Mouse (Mus musculus) liver, adult 2 months (tissue): ENCODE data around the gene Kcnc4. TPM values are rescaled to one million over a fixed set of nuclear protein-coding genes. Genes with fewer than 3 reads are reported as not detected.

ENCODE experiments used
- DNase-seq: peaks from one replicate; pipeline ENCODE4 v3.0.0-alpha.2; 2011; ENCODE audit warnings: low read depth, low spot score; ENCODE audit errors: extremely low read depth
- H3K27ac ChIP-seq: fragments of 200-500 bp; replicated peaks from 2 replicates; pipeline ENCODE4 v1.5.1; 2012; ENCODE audit warnings: low read depth, mild to moderate bottlenecking, control low read depth, inconsistent platforms, low read length; ENCODE audit not compliant: insufficient read depth
- H3K27me3 ChIP-seq: fragments of 200-500 bp; 2 replicates; pipeline ENCODE4 v1.6.1; 2012; ENCODE audit warnings: mild to moderate bottlenecking, moderate library complexity, low read length, inconsistent platforms; ENCODE audit not compliant: control insufficient read depth, insufficient read depth
- H3K36me3 ChIP-seq: fragments of 200-500 bp; 2 replicates; pipeline ENCODE4 v1.6.1; 2012; ENCODE audit warnings: low read length, inconsistent platforms; ENCODE audit not compliant: control insufficient read depth, insufficient read depth
- H3K4me1 ChIP-seq: fragments of 200-500 bp; 2 replicates; pipeline ENCODE4 v1.6.1; 2011; ENCODE audit warnings: low read length; ENCODE audit not compliant: control insufficient read depth, insufficient read depth
- H3K4me3 ChIP-seq: fragments of 200-500 bp; 2 replicates; pipeline ENCODE4 v1.5.1; 2011; ENCODE audit warnings: low read depth, mild to moderate bottlenecking, control low read depth, low read length, moderate library complexity; ENCODE audit not compliant: insufficient read depth
- H3K79me2 ChIP-seq: fragments of 200-500 bp; 2 replicates; pipeline ENCODE4 v1.6.1; 2012; ENCODE audit warnings: inconsistent platforms, mild to moderate bottlenecking, low read length, moderate library complexity; ENCODE audit not compliant: control insufficient read depth, insufficient read depth
- H3K9ac ChIP-seq: fragments of 200-500 bp; 2 replicates; pipeline ENCODE4 v1.6.1; 2012; ENCODE audit warnings: low read depth, mild to moderate bottlenecking, control low read depth, inconsistent platforms, low read length
- CTCF ChIP-seq: fragments of 200-500 bp; IDR thresholded peaks from 2 replicates; pipeline ENCODE4 v1.5.1; 2011; ENCODE audit warnings: low read depth, low read length, control low read depth
- POLR2A ChIP-seq: fragments of 200-500 bp; IDR thresholded peaks from 2 replicates; pipeline ENCODE4 v1.6.1; 2011; ENCODE audit warnings: low read length, control low read depth; ENCODE audit not compliant: insufficient read depth; ENCODE audit errors: extremely low read depth
- WGBS: fragments of 180-500 bp; shearing (Covaris S2); methylation state at CpG from one replicate; pipeline ENCODE4 v1.1.7; 2018; 5-methylcytosine and 5-hydroxymethylcytosine counted together
- polyA plus RNA-seq: library from polyadenylated mRNA; depleted of rRNA; stranded (reverse); fragments of >200 nt; gene quantifications from 2 replicates; pipeline ENCODE4 v1.2.3, GENCODE M21; 2012
- total RNA-seq: library from RNA; depleted of rRNA; stranded (reverse); fragments of >200 nt; gene quantifications from 2 replicates; pipeline ENCODE4 v1.2.3, GENCODE M21; 2014

The Kcnc4 gene
- total and polyA plus RNA-seq, 2 experiments: 0.05 TPM; not detected in 1

DNA sequence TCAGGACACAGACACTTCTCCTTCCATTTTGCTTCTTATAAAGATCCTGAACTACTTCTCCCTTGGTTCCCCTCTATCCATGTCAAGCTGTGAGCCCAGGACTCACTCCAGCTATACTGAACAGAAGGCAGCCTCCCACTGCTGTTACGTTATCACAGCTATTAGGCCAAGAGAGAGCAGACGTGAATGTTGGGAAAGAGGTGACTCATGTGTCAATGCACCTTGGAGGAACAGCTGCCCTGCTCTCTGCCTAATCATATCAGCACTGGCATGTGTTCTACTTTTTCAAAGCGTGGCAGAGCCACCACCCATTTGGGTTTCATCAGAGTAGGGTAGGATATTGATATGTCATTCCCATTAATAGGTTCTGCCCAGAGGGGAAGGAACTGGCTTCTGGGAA is 12.5 kb downstream of the Kcnc4 start:
- no peak overlapping the region for H3K9ac ChIP-seq
- DNase-seq: no peak
- WGBS: 53% methylated on average over 3 of the region's 3 CpGs
- H3K27ac ChIP-seq: no peak overlapping the region
- H3K4me3 ChIP-seq: no peak overlapping the region
- H3K27me3 ChIP-seq: no peaks in the 10 kb centered on the region; the same call in 1 of the 2 replicates
- H3K36me3 ChIP-seq: no peaks in the 10 kb centered on the region
- no peaks in the 10 kb centered on the region for H3K4me1 ChIP-seq
- H3K79me2 ChIP-seq: no peaks in the 10 kb centered on the region
- no peak for TF ChIP-seq POLR2A
- no peak for TF ChIP-seq CTCF

DNA sequence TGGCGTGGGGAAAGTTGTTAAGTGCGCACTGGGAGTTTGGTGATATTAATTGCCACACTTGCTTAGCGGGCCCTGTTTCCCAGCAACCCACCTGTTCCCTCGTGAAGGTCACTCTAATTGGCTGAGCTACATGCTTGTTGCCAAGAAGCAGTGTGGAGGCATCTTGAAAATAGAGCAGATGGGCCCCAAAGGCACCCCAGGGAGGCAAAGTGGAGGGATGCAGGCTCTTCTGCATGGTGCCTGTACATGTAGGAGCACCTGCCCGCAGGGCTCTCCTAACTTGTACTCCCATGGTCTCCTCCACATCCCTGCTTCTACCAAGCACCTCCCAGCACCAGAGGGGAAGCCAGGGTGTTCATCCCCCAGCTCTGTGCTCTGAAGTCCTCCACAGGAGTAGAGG is 15.5 kb downstream of the Kcnc4 start:
- WGBS: 79% methylated on average over 5 of the region's 5 CpGs
- no peak for DNase-seq

DNA sequence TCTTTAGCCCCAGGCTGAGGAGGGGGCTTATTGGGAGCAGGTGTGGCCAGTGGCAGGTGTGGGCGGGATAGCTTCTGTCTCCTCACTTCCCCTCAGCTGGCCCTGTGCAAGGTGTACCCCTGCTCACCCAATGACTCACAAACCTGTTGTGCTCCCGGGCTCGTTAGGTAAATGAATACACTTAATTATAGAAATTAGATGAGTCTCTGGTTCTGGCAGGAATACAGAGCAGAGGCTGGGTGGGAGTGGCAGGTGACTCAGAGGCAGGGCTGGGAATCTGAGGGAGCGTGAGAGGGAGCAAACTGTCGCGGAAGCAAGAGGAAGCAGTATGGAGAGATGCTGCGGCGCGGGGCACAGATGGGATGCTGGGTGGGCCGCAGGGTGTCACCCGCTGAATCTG is 17.2 kb downstream of the Kcnc4 start:
- no peak for TF ChIP-seq POLR2A
- no peak for TF ChIP-seq CTCF

More for the DNA sequence above, 15.5 kb downstream of the Kcnc4 start:
- H3K36me3 ChIP-seq: no peaks in the 10 kb centered on the region
- H3K9ac ChIP-seq: no peak overlapping the region
- no peaks in the 10 kb centered on the region for H3K79me2 ChIP-seq
- no peak for TF ChIP-seq POLR2A
- TF ChIP-seq CTCF: no peak
- no peaks in the 10 kb centered on the region for H3K4me1 ChIP-seq
- H3K27ac ChIP-seq: no peak overlapping the region
- H3K4me3 ChIP-seq: no peak overlapping the region
- no peaks in the 10 kb centered on the region; the same call in 1 of the 2 replicates for H3K27me3 ChIP-seq

DNA sequence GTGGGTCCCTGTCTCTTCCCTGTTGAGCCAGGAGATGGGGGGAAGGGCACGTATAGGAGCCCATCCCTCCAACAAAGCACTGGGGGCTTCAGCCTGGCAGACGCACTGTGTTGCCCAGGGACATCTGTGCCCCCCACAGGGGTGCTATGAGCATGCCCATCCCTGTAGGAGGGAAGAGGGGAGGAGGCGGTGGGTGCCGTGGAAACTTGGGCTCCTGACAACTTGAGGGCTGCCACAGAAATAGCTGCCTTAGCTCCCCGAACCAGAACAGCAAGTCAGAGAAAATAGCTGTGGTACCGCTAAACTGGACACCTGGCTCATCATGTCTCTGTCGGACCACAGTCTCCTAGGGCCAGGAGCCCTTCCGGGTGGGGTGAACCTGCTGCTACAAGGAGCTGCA is 18.0 kb downstream of the Kcnc4 start:
- no peaks in the 10 kb centered on the region for H3K27me3 ChIP-seq
- no peak overlapping the region for H3K27ac ChIP-seq
- TF ChIP-seq CTCF (no peak), POLR2A (no peak)
- no peak overlapping the region for H3K4me3 ChIP-seq
- H3K9ac ChIP-seq: no peak overlapping the region
- DNase-seq: no peak
- H3K36me3 ChIP-seq: no peaks in the 10 kb centered on the region
- no peaks in the 10 kb centered on the region for H3K4me1 ChIP-seq
- H3K79me2 ChIP-seq: no peaks in the 10 kb centered on the region
- WGBS: 89% methylated on average over 8 of the region's 8 CpGs

More for the DNA sequence above, 17.2 kb downstream of the Kcnc4 start:
- Histone ChIP-seq H3K36me3 (no peaks in the 10 kb centered on the region), H3K4me1 (no peaks in the 10 kb centered on the region), H3K27me3 (no peaks in the 10 kb centered on the region; the same call in 1 of the 2 replicates), H3K4me3 (no peak overlapping the region), H3K9ac (no peak overlapping the region), H3K27ac (no peak overlapping the region), H3K79me2 (no peaks in the 10 kb centered on the region)
- DNase-seq: no peak
- 87% methylated on average over 11 of the region's 11 CpGs for WGBS

GRCm38 (mm10) chr3:107439280-107439679 is 20.1 kb downstream of the Kcnc4 start:
- no peaks in the 10 kb centered on the region for H3K27me3 ChIP-seq

DNA sequence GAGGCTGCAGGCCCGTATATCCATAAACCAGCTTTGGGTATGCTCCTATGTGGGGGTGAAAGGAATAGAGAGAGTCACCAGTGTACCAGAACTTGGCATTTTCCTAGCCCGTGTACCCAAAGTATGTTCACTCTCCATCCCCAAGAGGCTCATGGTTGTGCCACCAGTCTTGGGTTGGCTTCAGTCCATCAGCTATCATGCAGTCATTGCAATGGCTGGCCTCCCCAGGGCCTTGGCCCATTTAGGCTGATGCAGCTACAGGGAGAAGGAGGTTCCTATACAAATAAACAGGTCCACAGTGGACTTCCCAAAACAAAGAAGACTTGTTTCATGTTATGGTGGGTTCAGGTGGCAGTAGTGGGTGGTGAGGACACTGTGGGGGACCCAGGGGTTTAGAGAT is 21.7 kb downstream of the Kcnc4 start:
- H3K36me3 ChIP-seq: no peaks in the 10 kb centered on the region
- WGBS: 90% methylated on average over 2 of the region's 2 CpGs
- H3K9ac ChIP-seq: no peak overlapping the region
- no peaks in the 10 kb centered on the region for H3K4me1 ChIP-seq
- no peak overlapping the region for H3K4me3 ChIP-seq
- H3K27ac ChIP-seq: no peak overlapping the region
- DNase-seq: no peak
- H3K79me2 ChIP-seq: no peaks in the 10 kb centered on the region
- H3K27me3 ChIP-seq: no peaks in the 10 kb centered on the region
- TF ChIP-seq CTCF: no peak
- no peak for TF ChIP-seq POLR2A

More at GRCm38 (mm10) chr3:107439280-107439679, 20.1 kb downstream of the Kcnc4 start:
- DNase-seq: no peak
- 82% methylated on average over 11 of the region's 11 CpGs for WGBS
- Histone ChIP-seq H3K4me3 (no peak overlapping the region), H3K9ac (no peak overlapping the region), H3K27ac (no peak overlapping the region), H3K36me3 (no peaks in the 10 kb centered on the region), H3K79me2 (no peaks in the 10 kb centered on the region), H3K4me1 (no peaks in the 10 kb centered on the region)
- TF ChIP-seq CTCF: no peak
- TF ChIP-seq POLR2A: no peak
